Mouse (Mus musculus): ENCODE measurements around the gene Hist1h4c. TPM values are rescaled to one million over a fixed set of nuclear protein-coding genes. Genes with fewer than 3 reads are reported as not detected.
"Not testable (repeated sequence)": the region's sequence is repeated elsewhere in the genome, so short reads cannot be mapped to it uniquely, and the experiment has no call there.

Hist1h4c gene
- polyA plus RNA-seq, 1 experiment from 2014 or later = 6.4 TPM

DNA sequence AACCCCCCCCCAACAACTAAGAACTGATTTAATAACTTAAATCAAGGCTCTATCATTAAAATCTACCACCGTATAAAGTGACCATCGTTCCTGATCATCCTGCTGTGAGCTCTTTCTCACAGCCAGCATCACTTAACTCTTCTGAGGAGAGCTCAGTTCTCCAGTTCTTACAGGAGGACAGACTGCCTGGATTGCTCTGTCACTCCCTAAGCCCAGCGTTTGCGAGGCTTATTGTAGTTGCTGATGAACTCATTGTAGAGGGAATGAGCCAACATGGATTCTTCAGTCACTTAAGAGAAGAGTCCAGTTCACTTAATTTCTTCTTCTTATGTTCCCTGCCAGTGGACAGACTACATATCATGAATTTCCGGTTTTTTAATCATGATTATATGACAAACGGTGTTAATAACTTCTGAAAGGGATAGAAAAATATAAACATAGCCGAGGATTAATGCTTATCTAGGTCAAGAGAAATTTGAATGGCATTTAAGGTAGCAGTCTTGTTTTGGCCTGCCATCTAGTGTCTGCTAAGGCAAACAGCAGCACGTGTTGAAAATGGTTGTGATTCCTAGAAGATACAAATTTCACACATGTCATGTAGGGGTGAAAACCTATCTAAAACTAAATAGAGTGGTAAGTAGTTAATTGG, 34.0 kb upstream of the Hist1h4c start:
- Histone ChIP-seq H3K4me1 (ENCODE audit: control insufficient read depth, insufficient read depth, low read length) (no peaks in the 10 kb centered on the region), H3K9me3 (ENCODE audit: control insufficient read depth, low read length) (no peaks in the 10 kb centered on the region), H3K4me2 (no peak overlapping the region), H3K4me3 (ENCODE audit: low read depth, low read length) (no peak overlapping the region), H3K36me3 (ENCODE audit: control insufficient read depth, insufficient read depth, low read length) (no peaks in the 10 kb centered on the region), H3K9ac (ENCODE audit: low read length) (no peak overlapping the region), H3K27ac (ENCODE audit: low read depth, low read length) (no peak overlapping the region), H3K27me3 (ENCODE audit: control insufficient read depth, insufficient read depth, low read length) (no peaks in the 10 kb centered on the region)
- ATAC-seq (ENCODE audit: low FRiP score) (no peak), DNase-seq (ENCODE audit: low spot score, missing footprints) (peak; percentile 84)
- 29% methylated on average over 8 of the region's 8 CpGs for WGBS

DNA sequence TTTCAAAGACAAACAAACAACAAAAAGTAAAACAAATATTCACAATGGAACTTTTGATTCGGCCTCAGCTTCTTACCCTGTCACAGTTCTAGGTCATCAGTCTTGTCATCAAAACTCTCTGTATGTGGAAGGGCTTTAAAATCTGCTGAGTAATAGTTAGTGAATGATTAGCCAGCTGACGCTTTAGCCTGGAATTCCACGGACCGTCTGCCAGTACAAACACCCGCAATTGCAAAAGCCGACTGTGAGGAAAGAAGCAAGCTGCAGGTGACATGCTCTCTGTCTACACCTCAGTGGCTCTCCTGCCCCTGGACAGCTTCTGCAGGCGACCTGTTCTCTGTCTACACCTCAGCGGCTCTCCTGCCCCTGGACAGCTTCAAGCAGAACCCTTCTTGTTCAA, 32.2 kb upstream of the Hist1h4c start:
- Histone ChIP-seq H3K27ac (ENCODE audit: low read depth, low read length) (no peak overlapping the region), H3K36me3 (ENCODE audit: control insufficient read depth, insufficient read depth, low read length) (no peaks in the 10 kb centered on the region), H3K9ac (ENCODE audit: low read length) (no peak overlapping the region), H3K4me2 (no peak overlapping the region), H3K27me3 (ENCODE audit: control insufficient read depth, insufficient read depth, low read length) (no peaks in the 10 kb centered on the region), H3K9me3 (ENCODE audit: control insufficient read depth, low read length) (no peaks in the 10 kb centered on the region), H3K4me1 (ENCODE audit: control insufficient read depth, insufficient read depth, low read length) (no peaks in the 10 kb centered on the region), H3K4me3 (ENCODE audit: low read depth, low read length) (no peak overlapping the region)
- ATAC-seq (ENCODE audit: low FRiP score) = no peak
- no peak for DNase-seq (ENCODE audit: low spot score, missing footprints)
- 64% methylated on average over 8 of the region's 8 CpGs for WGBS

DNA sequence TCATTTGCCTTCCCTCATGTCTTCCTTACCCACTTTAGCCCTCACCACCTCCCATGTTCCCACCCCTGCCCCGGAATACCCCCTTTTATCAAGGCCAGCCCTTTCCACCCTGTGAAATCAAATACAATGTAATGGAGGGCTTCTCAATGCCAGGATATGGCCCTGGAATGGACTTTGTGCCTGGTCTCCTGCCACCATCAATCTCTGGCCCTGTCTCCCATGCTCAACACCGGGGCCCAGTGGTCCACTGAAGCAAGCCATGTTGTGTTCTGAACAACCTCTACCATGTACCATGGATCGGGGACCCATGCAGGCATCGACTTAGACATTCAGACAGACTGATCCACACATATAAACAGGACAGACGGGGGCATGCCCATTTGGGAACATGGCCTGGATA, 31.5 kb upstream of the Hist1h4c start:
- Histone ChIP-seq H3K4me1 (ENCODE audit: control insufficient read depth, insufficient read depth, low read length) (no peaks in the 10 kb centered on the region), H3K4me3 (ENCODE audit: low read depth, low read length) (no peak overlapping the region), H3K9me3 (ENCODE audit: control insufficient read depth, low read length) (no peaks in the 10 kb centered on the region), H3K27me3 (ENCODE audit: control insufficient read depth, insufficient read depth, low read length) (no peaks in the 10 kb centered on the region), H3K4me2 (no peak overlapping the region), H3K36me3 (ENCODE audit: control insufficient read depth, insufficient read depth, low read length) (no peaks in the 10 kb centered on the region), H3K9ac (ENCODE audit: low read length) (no peak overlapping the region), H3K27ac (ENCODE audit: low read depth, low read length) (no peak overlapping the region)
- ATAC-seq (ENCODE audit: low FRiP score) (no peak), DNase-seq (ENCODE audit: low spot score, missing footprints) (no peak)
- 89% methylated on average over 5 of the region's 5 CpGs for WGBS

DNA sequence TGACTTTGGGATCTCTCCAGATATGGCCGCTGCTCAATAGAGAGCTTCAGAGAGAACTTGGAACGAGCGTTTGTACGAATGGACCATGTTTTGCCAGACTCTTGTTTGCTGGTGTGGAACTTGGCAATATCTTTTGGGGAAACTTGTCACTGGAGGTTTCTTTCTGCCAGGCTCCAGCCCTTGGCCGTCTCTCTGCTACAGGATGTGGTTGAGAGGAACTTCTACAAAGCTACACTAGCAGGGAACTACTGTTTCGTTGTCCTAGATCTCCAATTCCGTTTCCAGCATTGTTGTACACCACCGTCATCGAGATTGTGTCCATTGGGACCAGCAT, 30.9 kb upstream of the Hist1h4c start:
- no peak overlapping the region for H3K27ac ChIP-seq (ENCODE audit: low read depth, low read length)
- no peak overlapping the region for H3K4me2 ChIP-seq
- ATAC-seq (ENCODE audit: low FRiP score) = no peak
- no peaks in the 10 kb centered on the region for H3K27me3 ChIP-seq (ENCODE audit: control insufficient read depth, insufficient read depth, low read length)
- no peak overlapping the region for H3K4me3 ChIP-seq (ENCODE audit: low read depth, low read length)
- no peak overlapping the region for H3K9ac ChIP-seq (ENCODE audit: low read length)
- no peaks in the 10 kb centered on the region for H3K9me3 ChIP-seq (ENCODE audit: control insufficient read depth, low read length)
- no peaks in the 10 kb centered on the region for H3K36me3 ChIP-seq (ENCODE audit: control insufficient read depth, insufficient read depth, low read length)
- DNase-seq (ENCODE audit: low spot score, missing footprints) = no peak
- WGBS = 91% methylated on average over 9 of the region's 9 CpGs
- no peaks in the 10 kb centered on the region for H3K4me1 ChIP-seq (ENCODE audit: control insufficient read depth, insufficient read depth, low read length)

DNA sequence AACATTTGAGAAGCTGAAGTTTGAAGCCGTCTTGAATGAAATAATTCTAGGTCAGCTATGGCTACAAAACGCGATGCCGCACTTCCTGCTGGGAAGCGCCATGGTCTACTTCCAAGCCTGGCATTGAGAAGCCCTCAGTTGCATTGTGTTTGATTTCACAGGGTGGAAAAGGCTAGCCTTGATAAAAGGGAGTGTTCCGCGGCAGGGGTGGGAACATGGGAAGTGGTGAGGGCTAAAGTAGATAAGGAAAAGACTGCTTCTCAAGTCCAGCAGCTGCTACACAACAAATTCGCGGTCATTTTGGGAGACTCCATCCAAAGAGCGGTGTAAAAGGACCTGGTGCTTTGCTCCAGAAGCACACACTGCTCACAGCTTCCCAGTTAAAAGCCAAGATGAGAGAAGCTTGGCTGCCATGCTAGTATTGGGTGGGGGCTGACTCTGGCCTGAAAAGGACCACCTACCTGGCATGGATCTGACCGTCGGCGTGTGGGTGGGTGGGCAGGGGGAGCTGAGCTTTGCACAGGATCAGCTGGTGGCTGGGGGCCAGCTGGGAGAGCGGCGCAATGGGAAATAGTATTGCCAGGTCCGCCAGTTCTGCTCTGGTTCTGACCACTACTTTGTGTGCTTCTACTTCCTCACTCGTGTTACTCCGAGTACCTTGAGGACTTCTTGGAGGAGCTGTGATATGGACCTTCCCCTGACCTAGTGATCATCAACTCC, 30.4 kb upstream of the Hist1h4c start:
- WGBS = 88% methylated on average over 18 of the region's 18 CpGs
- Histone ChIP-seq H3K9ac (ENCODE audit: low read length) (no peak overlapping the region), H3K4me2 (no peak overlapping the region), H3K27ac (ENCODE audit: low read depth, low read length) (no peak overlapping the region), H3K27me3 (ENCODE audit: control insufficient read depth, insufficient read depth, low read length) (no peaks in the 10 kb centered on the region), H3K4me3 (ENCODE audit: low read depth, low read length) (no peak overlapping the region), H3K36me3 (ENCODE audit: control insufficient read depth, insufficient read depth, low read length) (no peaks in the 10 kb centered on the region), H3K9me3 (ENCODE audit: control insufficient read depth, low read length) (no peaks in the 10 kb centered on the region), H3K4me1 (ENCODE audit: control insufficient read depth, insufficient read depth, low read length) (no peaks in the 10 kb centered on the region)
- no peak for DNase-seq (ENCODE audit: low spot score, missing footprints)
- ATAC-seq (ENCODE audit: low FRiP score) = no peak

DNA sequence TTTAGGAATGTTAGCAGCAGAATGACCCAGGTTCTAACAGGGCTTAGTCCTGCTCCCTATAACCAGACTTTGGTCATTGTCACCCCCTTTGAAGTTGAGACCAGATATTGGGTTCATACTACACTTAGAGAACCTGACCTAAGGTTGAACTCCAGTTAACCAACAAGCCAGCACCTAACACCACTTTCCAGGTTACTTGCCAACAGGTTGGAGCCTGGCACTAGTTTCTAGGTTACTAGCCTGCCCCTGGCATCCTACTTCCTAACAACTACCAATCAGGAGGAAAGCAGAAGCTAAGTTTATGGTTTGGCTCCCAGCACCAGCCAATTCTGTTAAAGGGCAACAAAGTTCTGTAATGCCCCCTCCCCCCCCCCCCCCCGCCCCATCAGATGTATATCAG, 27.0 kb upstream of the Hist1h4c start:
- Histone ChIP-seq H3K4me2 (no peak overlapping the region), H3K4me3 (ENCODE audit: low read depth, low read length) (no peak overlapping the region), H3K4me1 (ENCODE audit: control insufficient read depth, insufficient read depth, low read length) (no peaks in the 10 kb centered on the region), H3K27ac (ENCODE audit: low read depth, low read length) (no peak overlapping the region), H3K27me3 (ENCODE audit: control insufficient read depth, insufficient read depth, low read length) (no peaks in the 10 kb centered on the region), H3K9me3 (ENCODE audit: control insufficient read depth, low read length) (no peaks in the 10 kb centered on the region), H3K36me3 (ENCODE audit: control insufficient read depth, insufficient read depth, low read length) (no peaks in the 10 kb centered on the region), H3K9ac (ENCODE audit: low read length) (no peak overlapping the region)
- no peak for DNase-seq (ENCODE audit: low spot score, missing footprints)
- ATAC-seq (ENCODE audit: low FRiP score) = no peak
- WGBS = 33% methylated on average over 1 of the region's 1 CpGs

DNA sequence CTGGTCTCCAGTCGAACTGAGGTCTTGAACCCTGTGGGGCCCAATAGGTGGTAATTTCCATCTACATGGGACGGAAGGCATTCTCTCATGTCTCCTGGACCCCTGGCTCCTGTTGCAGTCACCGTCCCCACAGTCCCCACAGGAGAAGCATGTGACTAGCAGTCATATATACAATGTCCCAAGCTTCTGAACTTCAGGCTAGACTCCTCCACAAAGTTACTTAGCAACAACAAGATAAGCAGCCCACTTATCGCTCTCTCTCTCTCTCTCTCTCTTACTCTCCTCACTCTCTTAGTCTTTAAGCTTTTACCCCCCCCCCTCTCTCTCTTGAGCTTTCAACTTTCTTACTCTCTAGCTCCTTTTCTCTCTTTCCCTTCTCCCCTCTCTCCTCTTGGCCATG, 26.0 kb upstream of the Hist1h4c start:
- Histone ChIP-seq H3K4me1 (ENCODE audit: control insufficient read depth, insufficient read depth, low read length) (no peaks in the 10 kb centered on the region), H3K9me3 (ENCODE audit: control insufficient read depth, low read length) (no peaks in the 10 kb centered on the region), H3K9ac (ENCODE audit: low read length) (no peak overlapping the region), H3K4me3 (ENCODE audit: low read depth, low read length) (no peak overlapping the region), H3K36me3 (ENCODE audit: control insufficient read depth, insufficient read depth, low read length) (no peaks in the 10 kb centered on the region), H3K4me2 (no peak overlapping the region), H3K27ac (ENCODE audit: low read depth, low read length) (no peak overlapping the region), H3K27me3 (ENCODE audit: control insufficient read depth, insufficient read depth, low read length) (no peaks in the 10 kb centered on the region)
- WGBS = 87% methylated on average over 4 of the region's 4 CpGs
- ATAC-seq (ENCODE audit: low FRiP score) (no peak), DNase-seq (ENCODE audit: low spot score, missing footprints) (no peak)

DNA sequence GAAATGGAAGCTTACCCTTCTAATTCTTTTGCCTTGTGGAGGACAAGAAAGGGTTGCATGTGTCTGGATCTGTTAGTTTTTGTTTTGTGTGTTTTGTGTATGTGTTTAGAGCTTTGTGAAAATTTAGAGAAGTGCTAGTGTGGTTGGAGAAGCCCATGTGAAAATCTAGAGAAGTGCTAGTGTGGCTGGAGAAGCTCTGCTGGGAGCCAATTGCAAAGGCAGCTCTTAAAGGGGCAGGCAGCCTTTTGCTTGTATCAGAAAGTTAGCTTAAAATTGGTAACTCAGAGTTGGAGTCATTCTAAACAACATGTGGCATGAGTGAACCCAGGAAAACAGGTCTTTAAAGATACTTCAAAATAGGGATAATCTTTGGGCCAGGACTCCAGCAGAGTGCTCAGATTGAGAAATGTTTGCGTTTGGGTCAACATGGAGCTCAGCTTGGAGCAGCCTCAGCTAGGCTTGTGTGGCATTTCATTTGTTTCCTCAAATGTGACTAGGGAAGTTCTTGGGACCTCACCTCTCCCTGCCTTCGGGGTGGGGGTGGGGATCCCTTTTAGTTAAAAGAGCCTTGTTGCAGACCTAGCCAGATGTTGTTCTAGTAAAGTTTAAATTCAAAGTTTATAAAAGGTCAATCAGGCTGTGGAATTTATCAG, 19.5 kb upstream of the Hist1h4c start:
- ATAC-seq (ENCODE audit: low FRiP score); H3K4me1 ChIP-seq (ENCODE audit: control insufficient read depth, insufficient read depth, low read length); DNase-seq (ENCODE audit: low spot score, missing footprints): not testable (repeated sequence)

DNA sequence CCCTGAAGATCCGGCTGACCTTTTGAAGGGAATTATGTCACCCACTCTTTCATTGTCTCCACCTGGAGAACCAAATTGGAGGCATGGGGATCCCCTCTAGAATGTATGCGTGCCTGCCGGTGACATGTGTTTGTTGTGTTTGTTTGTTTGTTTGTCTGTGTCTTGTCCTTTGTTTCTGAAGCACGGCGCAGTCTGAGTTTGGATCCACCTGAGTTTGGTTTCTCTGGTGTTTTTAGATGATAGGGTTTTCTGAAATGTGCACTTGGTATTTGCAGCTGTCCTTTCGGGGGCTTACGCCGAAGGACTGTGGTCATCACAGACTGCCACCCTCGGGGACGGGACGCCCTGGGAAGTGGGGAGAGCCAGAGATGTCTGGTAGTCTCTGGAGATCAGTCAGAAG, 18.9 kb upstream of the Hist1h4c start:
- no peak overlapping the region for H3K9ac ChIP-seq (ENCODE audit: low read length)
- H3K27ac ChIP-seq (ENCODE audit: low read depth, low read length) = no peak overlapping the region
- no peaks in the 10 kb centered on the region for H3K4me1 ChIP-seq (ENCODE audit: control insufficient read depth, insufficient read depth, low read length)
- no peaks in the 10 kb centered on the region for H3K36me3 ChIP-seq (ENCODE audit: control insufficient read depth, insufficient read depth, low read length)
- no peak overlapping the region for H3K4me3 ChIP-seq (ENCODE audit: low read depth, low read length)
- no peaks in the 10 kb centered on the region for H3K27me3 ChIP-seq (ENCODE audit: control insufficient read depth, insufficient read depth, low read length)
- no peaks in the 10 kb centered on the region for H3K9me3 ChIP-seq (ENCODE audit: control insufficient read depth, low read length)
- 53% methylated on average over 11 of the region's 11 CpGs for WGBS
- DNase-seq (ENCODE audit: low spot score, missing footprints) (no peak), ATAC-seq (ENCODE audit: low FRiP score) (no peak)
- H3K4me2 ChIP-seq = no peak overlapping the region

More for the DNA sequence above, 19.5 kb upstream of the Hist1h4c start:
- H3K36me3 ChIP-seq (ENCODE audit: control insufficient read depth, insufficient read depth, low read length); H3K9me3 ChIP-seq (ENCODE audit: control insufficient read depth, low read length); H3K27ac ChIP-seq (ENCODE audit: low read depth, low read length); H3K4me2 ChIP-seq; H3K4me3 ChIP-seq (ENCODE audit: low read depth, low read length); H3K27me3 ChIP-seq (ENCODE audit: control insufficient read depth, insufficient read depth, low read length); H3K9ac ChIP-seq (ENCODE audit: low read length): not testable (repeated sequence)
- 12% methylated on average over 2 of the region's 2 CpGs for WGBS
